Comparison of ENCODE assay signal across 9 mouse cellular contexts in the genomic region with DNA sequence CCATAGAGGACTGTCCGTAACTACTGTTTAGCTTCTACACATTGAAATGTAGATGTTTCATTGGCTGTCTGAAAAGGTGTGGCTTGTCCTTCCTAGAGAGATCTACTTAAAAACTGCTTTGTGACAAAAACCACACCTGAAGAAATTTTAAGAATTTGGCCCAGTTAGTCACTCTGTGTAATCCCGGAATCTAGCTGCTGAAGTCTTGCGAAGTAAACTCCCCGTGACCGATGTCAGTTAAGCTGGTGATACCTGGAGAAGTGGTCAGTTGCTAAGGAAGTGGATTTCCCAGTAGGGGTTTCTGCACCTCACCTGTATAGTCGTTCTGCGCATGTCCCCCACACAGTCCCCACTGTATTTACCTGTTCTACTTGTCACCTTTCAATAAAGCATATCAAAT. TPM values are rescaled to one million over a fixed set of nuclear protein-coding genes. Genes with fewer than 3 reads are reported as not detected.
DNase-seq lines count a peak whose midpoint lies in the region; ATAC-seq and TF ChIP-seq lines count a peak whose summit lies in the region.
"Had no signal": no experiment of that assay in that cellular context is flagged by ENCODE, and none has a peak within 500 bp of the region (broad histone marks: within the 10 kb centered on the region; RNA-seq: fewer than 3 reads in every experiment).

No protein-coding gene starts in this region.

- no peak for TF ChIP-seq POLR2A in heart, adult 2 months (IDR thresholded peaks at IDR 0.05; ENCODE audit: insufficient read depth, low read depth, low read length)

- no peaks in the 10 kb centered on the region for H3K79me2 ChIP-seq in heart, adult 2 months (replicated peaks; ENCODE audit: control insufficient read depth, insufficient read depth, low read length)

- TF ChIP-seq CTCF in heart, adult 2 months (IDR thresholded peaks at IDR 0.05) = no peak

- no peak for ATAC-seq in neural tube, embryonic 11.5 days (ENCODE audit: insufficient read depth, low FRiP score, low TSS enrichment)
- ATAC-seq in liver, embryonic 12.5 days = no peak
- ATAC-seq in stomach, embryonic 16.5 days (ENCODE audit: insufficient read depth, low FRiP score) = no peak
- no peak for ATAC-seq in cerebellum, adult (ENCODE audit: insufficient number of reproducible peaks, low FRiP score, low TSS enrichment)

- no peak for DNase-seq in heart, adult 2 months
- no peak for DNase-seq in heart, postnatal 25 days (ENCODE audit: low spot score)
- no peak for DNase-seq in neural tube, embryonic 11.5 days (ENCODE audit: low spot score)
- no peak for DNase-seq in neural tube, embryonic 10.5 days (ENCODE audit: extremely low spot score, low spot score)
- no peak for DNase-seq in cerebellum, postnatal 25 days

- peaks cover 4% of the 10 kb centered on the region for H3K4me1 ChIP-seq in heart, adult 2 months (ENCODE audit: control insufficient read depth, insufficient read depth, low read length)
- H3K4me1 ChIP-seq in neural tube, embryonic 11.5 days (ENCODE audit: control insufficient read depth, insufficient read depth, low read length) = peaks cover 17% of the 10 kb centered on the region
- peaks cover 30% of the 10 kb centered on the region for H3K4me1 ChIP-seq in liver, embryonic 12.5 days
- H3K4me1 ChIP-seq in stomach, embryonic 16.5 days (ENCODE audit: control insufficient read depth, insufficient read depth, low read length) = peaks cover 8% of the 10 kb centered on the region; the same call in 1 of the 2 replicates

- H3K27ac ChIP-seq in heart, adult 2 months = no peak overlapping the region
- H3K27ac ChIP-seq in neural tube, embryonic 11.5 days (ENCODE audit: low read depth, low read length) = no peak overlapping the region
- peak overlapping the region; percentile 61 for H3K27ac ChIP-seq in liver, embryonic 12.5 days
- 0 out of 2 replicates have a peak overlapping the region, but pooled peaks have one; percentile 11 for H3K27ac ChIP-seq in stomach, embryonic 16.5 days (ENCODE audit: low read length)

- H3K4me3 ChIP-seq in heart, adult 2 months = peak overlapping the region; percentile 89
- no peak overlapping the region for H3K4me3 ChIP-seq in neural tube, embryonic 11.5 days (ENCODE audit: low read depth, low read length)
- peak overlapping the region; percentile 82; the same call in 1 of the 2 replicates for H3K4me3 ChIP-seq in liver, embryonic 12.5 days
- peak overlapping the region; percentile 72; the same call in 1 of the 2 replicates for H3K4me3 ChIP-seq in stomach, embryonic 16.5 days (replicated peaks; ENCODE audit: low read length)

- 94% methylated on average over 7 of the region's 7 CpGs for WGBS in heart, adult 2 months
- 94% methylated on average over 7 of the region's 7 CpGs for WGBS in neural tube, embryonic 11.5 days
- WGBS in liver, embryonic 12.5 days (ENCODE audit: insufficient replicate concordance) = 94% methylated on average over 7 of the region's 7 CpGs
- 83% methylated on average over 7 of the region's 7 CpGs for WGBS in stomach, embryonic 16.5 days

- H3K4me2 ChIP-seq in neural tube, embryonic 11.5 days (ENCODE audit: low read depth) = peak overlapping the region; percentile 95
- H3K4me2 ChIP-seq in liver, embryonic 12.5 days = peak overlapping the region; percentile 81
- H3K4me2 ChIP-seq in stomach, embryonic 16.5 days (ENCODE audit: low read depth, low read length) = peak overlapping the region; percentile 84

- TF ChIP-seq EP300 in heart, adult 2 months (IDR thresholded peaks at IDR 0.05; ENCODE audit: insufficient read depth, low read depth, low read length) = no peak

- no peaks in the 10 kb centered on the region for H3K9me3 ChIP-seq in neural tube, embryonic 11.5 days (ENCODE audit: control insufficient read depth, low read length)
- H3K9me3 ChIP-seq in liver, embryonic 12.5 days (replicated peaks) = no peaks in the 10 kb centered on the region
- no peaks in the 10 kb centered on the region for H3K9me3 ChIP-seq in stomach, embryonic 16.5 days (replicated peaks; ENCODE audit: control insufficient read depth, low read length)

- H3K36me3 ChIP-seq in heart, adult 2 months (ENCODE audit: control insufficient read depth, insufficient read depth, low read length) = peaks cover 12% of the 10 kb centered on the region
- H3K36me3 ChIP-seq in neural tube, embryonic 11.5 days (ENCODE audit: control insufficient read depth, insufficient read depth, low read length) = peaks cover 9% of the 10 kb centered on the region; the same call in 1 of the 2 replicates
- H3K36me3 ChIP-seq in liver, embryonic 12.5 days = peaks cover 22% of the 10 kb centered on the region
- H3K36me3 ChIP-seq in stomach, embryonic 16.5 days (ENCODE audit: control insufficient read depth, insufficient read depth, low read length) = 0 out of 2 replicates have a peak, but pooled peaks cover 15% of the 10 kb centered on the region

- H3K27me3 ChIP-seq in heart, adult 2 months (ENCODE audit: control insufficient read depth, insufficient read depth, low read length) = no peaks in the 10 kb centered on the region
- H3K27me3 ChIP-seq in neural tube, embryonic 11.5 days (ENCODE audit: control insufficient read depth, insufficient read depth, low read length) = no peaks in the 10 kb centered on the region
- no peaks in the 10 kb centered on the region for H3K27me3 ChIP-seq in liver, embryonic 12.5 days (replicated peaks)
- H3K27me3 ChIP-seq in stomach, embryonic 16.5 days (ENCODE audit: control insufficient read depth, insufficient read depth, low read length) = no peaks in the 10 kb centered on the region

- intact Hi-C loops in heart, adult 2 months (cut with DNase I) = loop anchor here (5.0 to 10.0 kb wide), 4 partner anchors 50 to 197 kb away; a partner anchor contains a TSS
- intact Hi-C loops in heart, postnatal 25 days (cut with DNase I) = loop anchor here (5.0 kb wide), 4 partner anchors 50 to 165 kb away; a partner anchor contains a TSS

- H3K9ac ChIP-seq in heart, adult 2 months (ENCODE audit: low read depth, low read length) = no peak overlapping the region
- no peak overlapping the region; the same call in 1 of the 2 replicates for H3K9ac ChIP-seq in neural tube, embryonic 11.5 days (ENCODE audit: low read length)
- no peak overlapping the region for H3K9ac ChIP-seq in liver, embryonic 12.5 days
- no peak overlapping the region for H3K9ac ChIP-seq in stomach, embryonic 16.5 days (ENCODE audit: low read length)

RNA-seq across cellular contexts. Expression of a gene that starts 49.3 kb away (rescaled TPM):
- total RNA-seq in heart, adult 2 months (2021) = under 1 TPM; 0.60 to 0.64 TPM
- 0.96 and 1.7 TPM in 2 replicates for polyA plus RNA-seq in heart, adult 2 months (2012; rRNA removed)
- total RNA-seq in heart, postnatal 25 days (2021) = 1 to 10 TPM in 1 of 2 experiments, under 1 TPM in 1; 0.47 to 1.0 TPM
- 44.7 and 47.1 TPM in 2 replicates for polyA plus RNA-seq in neural tube, embryonic 11.5 days (2014; fragmentation: Nextera tagmentation; extraction: Ambion mirVana)
- polyA plus RNA-seq in liver, embryonic 12.5 days (2016; fragmentation: Nextera tagmentation; extraction: Ambion mirVana) = 2.2 and 2.9 TPM in 2 replicates
- polyA plus RNA-seq in stomach, embryonic 16.5 days (2015; fragmentation: Nextera tagmentation; extraction: Ambion mirVana) = 7.8 and 8.8 TPM in 2 replicates
- total RNA-seq: granulocyte monocyte progenitor cell, adult 5-6 weeks had no signal

Comparison
In these comparisons a context has a peak if more than half of its experiments do, and no peak if none do; other contexts are left out.
1. H3K27ac ChIP-seq: peak in liver, embryonic 12.5 days (single experiment) and stomach, embryonic 16.5 days (single experiment); none in heart, adult 2 months (single experiment) and neural tube, embryonic 11.5 days (single experiment).
2. Peak in every context shown above with its lines, with median percentiles within 50 percentile points of each other: H3K4me2 ChIP-seq.